Mouse (Mus musculus) erythroblast, embryonic 14.5 days (primary cell): ENCODE results near the gene AU040320.

Experiments used
- GATA1 ChIP-seq: IDR thresholded peaks from 2 replicates; pipeline ENCODE4 v1.6.1; 2012; ENCODE audit warnings: low read length, inconsistent platforms, mixed read lengths
- TAL1 ChIP-seq: IDR thresholded peaks from 3 replicates; pipeline ENCODE4 v1.6.1; 2012; ENCODE audit warnings: low read length, inconsistent platforms, mixed read lengths

DNA sequence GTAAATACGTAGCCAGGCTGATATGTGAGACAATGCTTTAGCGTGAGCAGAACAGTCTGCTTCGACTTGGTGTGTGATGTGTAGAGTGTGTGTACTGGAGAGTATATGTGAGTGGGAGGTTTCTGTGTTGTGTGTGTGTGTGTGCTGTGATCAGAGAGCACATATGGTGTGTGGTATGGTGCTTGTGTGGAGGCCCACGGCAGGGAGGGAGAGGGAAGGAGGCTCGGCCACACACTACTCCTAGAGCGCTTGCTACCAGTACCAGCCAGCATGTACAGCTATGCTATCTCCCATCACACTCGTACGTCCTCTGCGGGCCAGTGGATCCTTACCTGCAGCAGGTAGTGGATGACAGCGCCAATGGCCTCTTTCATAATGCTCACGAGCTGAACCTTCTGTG, 3.8 kb upstream of the AU040320 start:
- TF ChIP-seq GATA1 (no peak), TAL1 (no peak)
